Comparison of ENCODE assay signal across 8 mouse cellular contexts in genomic region chr11:60307375-60307825, GRCm38 (mm10). TPM values are rescaled to one million over a fixed set of nuclear protein-coding genes. Genes with fewer than 3 reads are reported as not detected.
DNase-seq lines count a peak whose midpoint lies in the region; ATAC-seq lines count a peak whose summit lies in the region.

No protein-coding gene starts in this region.

- H3K9ac ChIP-seq in lung, embryonic 15.5 days, result no peak overlapping the region
- H3K9ac ChIP-seq in midbrain, embryonic 16.5 days (ENCODE audit: low read depth, low read length), result no peak overlapping the region

- ATAC-seq in lung, embryonic 15.5 days (ENCODE audit: borderline replicate concordance, extremely low read depth, low FRiP score, low TSS enrichment), result no peak
- no peak for ATAC-seq in monocyte, adult 5-6 weeks (replicated peaks; ENCODE audit: insufficient number of reproducible peaks, low FRiP score, low TSS enrichment, poor library complexity, severe bottlenecking)
- no peak for ATAC-seq in midbrain, embryonic 16.5 days

- no peaks in the 10 kb centered on the region for H3K9me3 ChIP-seq in lung, embryonic 15.5 days
- no peaks in the 10 kb centered on the region for H3K9me3 ChIP-seq in midbrain, embryonic 16.5 days (replicated peaks; ENCODE audit: control insufficient read depth, low read length, poor library complexity, severe bottlenecking)

- H3K36me3 ChIP-seq in lung, embryonic 15.5 days, result no peaks in the 10 kb centered on the region
- no peaks in the 10 kb centered on the region for H3K36me3 ChIP-seq in midbrain, embryonic 16.5 days (ENCODE audit: control insufficient read depth, insufficient read depth, low read length)

- 48% methylated on average over 2 of the region's 2 CpGs for WGBS in lung, embryonic 15.5 days
- 77% methylated on average over 2 of the region's 2 CpGs for WGBS in midbrain, embryonic 16.5 days

- peaks cover 61% of the 10 kb centered on the region for H3K4me1 ChIP-seq in lung, embryonic 15.5 days
- H3K4me1 ChIP-seq in midbrain, embryonic 16.5 days (ENCODE audit: control insufficient read depth, insufficient read depth, low read length), result peaks cover 34% of the 10 kb centered on the region

- H3K4me2 ChIP-seq in lung, embryonic 15.5 days, result no peak overlapping the region
- no peak overlapping the region for H3K4me2 ChIP-seq in midbrain, embryonic 16.5 days (ENCODE audit: low read length)

- H3K4me3 ChIP-seq in lung, embryonic 15.5 days, result no peak overlapping the region
- no peak overlapping the region for H3K4me3 ChIP-seq in midbrain, embryonic 16.5 days (ENCODE audit: low read depth, low read length)

- no peaks in the 10 kb centered on the region for H3K27me3 ChIP-seq in lung, embryonic 15.5 days
- no peaks in the 10 kb centered on the region for H3K27me3 ChIP-seq in midbrain, embryonic 16.5 days (ENCODE audit: control insufficient read depth, insufficient read depth, low read depth, low read length)

- H3K27ac ChIP-seq in lung, embryonic 15.5 days, result peak overlapping the region; percentile 92
- H3K27ac ChIP-seq in midbrain, embryonic 16.5 days (ENCODE audit: low read length), result no peak overlapping the region

- no peak for DNase-seq in lung, adult 18-20 months
- peak; percentile 43 for DNase-seq in adrenal gland, postnatal 10 days
- peak; percentile 50 to 59 for DNase-seq in kidney, postnatal 4 days
- DNase-seq in thymus, postnatal 0 days (ENCODE audit: low spot score), result peak; percentile 40
- DNase-seq in left cerebral cortex, adult 9 months (ENCODE audit: low spot score in 2 of 2), result no peak

RNA-seq across cellular contexts. Expression of gene Tom1l2, which starts 45.3 kb away (rescaled TPM):
- polyA plus RNA-seq in lung, embryonic 15.5 days (2015; fragmentation: Nextera tagmentation; extraction: Ambion mirVana), result 23.3 and 26.1 TPM in 2 replicates
- 10 to 100 TPM; 49.9 to 61.5 TPM for total RNA-seq in adrenal gland, postnatal 10 days (2021)
- polyA plus RNA-seq in thymus, postnatal 0 days (2015; fragmentation: Nextera tagmentation; extraction: Ambion mirVana), result 12.7 and 17.6 TPM in 2 replicates
- 4.2 to 14.6 TPM (median 9.3 TPM) in 3 replicates for total RNA-seq in monocyte, adult 5-6 weeks (2017)
- 66.4 and 74.6 TPM in 2 replicates for polyA plus RNA-seq in midbrain, embryonic 16.5 days (2015; fragmentation: Nextera tagmentation; extraction: Ambion mirVana)

RNA-seq across cellular contexts. Expression of gene Drc3, which starts 45.7 kb away (rescaled TPM):
- polyA plus RNA-seq in lung, embryonic 15.5 days (2015; fragmentation: Nextera tagmentation; extraction: Ambion mirVana), result 5.8 and 6.1 TPM in 2 replicates
- 1 to 10 TPM; 1.1 to 1.5 TPM for total RNA-seq in adrenal gland, postnatal 10 days (2021)
- polyA plus RNA-seq in thymus, postnatal 0 days (2015; fragmentation: Nextera tagmentation; extraction: Ambion mirVana), result 3.6 and 4.5 TPM in 2 replicates
- total RNA-seq in monocyte, adult 5-6 weeks (2017), result 0.39 TPM in 1 of 3 replicates, not detected in the others
- 6.6 and 7.1 TPM in 2 replicates for polyA plus RNA-seq in midbrain, embryonic 16.5 days (2015; fragmentation: Nextera tagmentation; extraction: Ambion mirVana)

Comparison
In these comparisons a context has a peak if more than half of its experiments do, and no peak if none do; other contexts are left out.
1. DNase-seq: peak in adrenal gland, postnatal 10 days (single experiment), kidney, postnatal 4 days (2 of 2) and thymus, postnatal 0 days (single experiment); none in lung, adult 18-20 months (0 of 2) and left cerebral cortex, adult 9 months (0 of 2).